Mouse (Mus musculus): ENCODE measurements around the gene Spef1.

DNA sequence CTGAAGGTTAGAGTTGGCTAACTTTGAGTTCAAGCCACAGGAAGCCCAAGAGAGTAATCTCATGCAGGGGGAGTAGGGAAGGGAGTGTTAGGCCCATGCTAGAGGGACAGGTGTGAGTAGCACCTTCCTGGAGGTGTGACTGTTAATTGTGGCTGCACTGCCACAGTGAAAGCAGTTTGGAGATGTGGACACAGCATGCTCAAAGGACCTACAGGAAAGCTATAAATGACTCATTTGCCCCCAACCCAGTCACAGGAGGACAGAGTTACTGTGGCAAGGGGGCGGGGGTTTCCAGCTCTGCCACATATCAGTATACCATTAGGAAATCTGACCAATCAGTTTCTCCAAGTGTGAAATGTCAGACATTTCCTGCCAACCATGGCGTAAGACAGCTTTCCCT, 41.5 kb downstream of the Spef1 start:
- TF ChIP-seq POLR2A (IDR thresholded peaks at IDR 0.05; ENCODE audit: low read depth, low read length) (no peak), CTCF (conservative IDR thresholded peaks at IDR 0.05 in 1 of 2, IDR thresholded peaks at IDR 0.05 in 1 of 2; ENCODE audit: low read depth in 2 of 2, low read length in 2 of 2) (no peak), NELFE (IDR thresholded peaks at IDR 0.05; ENCODE audit: low read depth, low read length) (no peak), SIN3A (IDR thresholded peaks at IDR 0.05; ENCODE audit: low read length) (no peak), USF2 (conservative IDR thresholded peaks at IDR 0.05; ENCODE audit: low read depth, low read length) (no peak), EP300 (IDR thresholded peaks at IDR 0.05; ENCODE audit: low read length) (no peak), MAFK (IDR thresholded peaks at IDR 0.05; ENCODE audit: insufficient replicate concordance, low read length) (no peak), SMC3 (IDR thresholded peaks at IDR 0.05; ENCODE audit: low read depth, low read length) (no peak), USF1 (IDR thresholded peaks at IDR 0.05; ENCODE audit: low read depth, low read length) (no peak)
